Mouse (Mus musculus) limb, embryonic 14.5 days (tissue): Measurements from ENCODE around the gene Zbtb38. TPM values are rescaled to one million over a fixed set of nuclear protein-coding genes. Genes with fewer than 3 reads are reported as not detected.
A peak's percentile ranks its signal among the peaks of the same experiment; 100 is the strongest.

ENCODE experiments used
- ATAC-seq: fragments of 200-750 bp; cut with Nextera tagmentation; 2 replicates; pipeline ENCODE4 v1.8.0; 2017; ENCODE audit warnings: low read depth, moderate number of reproducible peaks, moderate TSS enrichment; ENCODE audit not compliant: low FRiP score
- DNase-seq: peaks from one replicate; pipeline ENCODE4 v3.0.0-alpha.2; 2015; ENCODE audit warnings: low spot score
- H3K27ac ChIP-seq: fragments of 300-500 bp; sonication (generic); replicated peaks from 2 replicates; pipeline ENCODE4 v1.5.1; 2014; ENCODE audit warnings: low read depth, mild to moderate bottlenecking, low read length, moderate library complexity, mixed read lengths
- H3K27me3 ChIP-seq: fragments of 300-500 bp; sonication (generic); 2 replicates; pipeline ENCODE4 v1.6.1; 2014; ENCODE audit warnings: low read length, mixed read lengths; ENCODE audit not compliant: control insufficient read depth, insufficient read depth
- H3K36me3 ChIP-seq: fragments of 300-500 bp; sonication (generic); 2 replicates; pipeline ENCODE4 v1.6.1; 2014; ENCODE audit warnings: mild to moderate bottlenecking, low read length, moderate library complexity, mixed read lengths; ENCODE audit not compliant: control insufficient read depth, insufficient read depth
- H3K4me1 ChIP-seq: fragments of 300-500 bp; sonication (generic); 2 replicates; pipeline ENCODE4 v1.6.1; 2014; ENCODE audit warnings: antibody characterized with exemption, low read length, mixed read lengths; ENCODE audit not compliant: control insufficient read depth, insufficient read depth
- H3K4me2 ChIP-seq: fragments of 300-500 bp; sonication (generic); replicated peaks from 2 replicates; pipeline ENCODE4 v1.6.1; 2014; ENCODE audit warnings: low read depth, mild to moderate bottlenecking, low read length, moderate library complexity; ENCODE audit not compliant: severe bottlenecking
- H3K4me3 ChIP-seq: fragments of 300-500 bp; sonication (generic); replicated peaks from 2 replicates; pipeline ENCODE4 v1.5.1; 2014; ENCODE audit warnings: low read length
- H3K9ac ChIP-seq: fragments of 300-500 bp; sonication (generic); 2 replicates; pipeline ENCODE4 v1.6.1; 2014; ENCODE audit warnings: mild to moderate bottlenecking, low read depth, low read length, moderate library complexity; ENCODE audit not compliant: severe bottlenecking
- H3K9me3 ChIP-seq: fragments of 300-500 bp; sonication (generic); 2 replicates; pipeline ENCODE4 v1.6.1; 2016; ENCODE audit warnings: low read length; ENCODE audit not compliant: control insufficient read depth
- POLR2A ChIP-seq: fragments of 200-500 bp; IDR thresholded peaks from 2 replicates; pipeline ENCODE4 v1.8.0; 2012; ENCODE audit warnings: inconsistent platforms, mild to moderate bottlenecking, moderate library complexity, borderline replicate concordance; ENCODE audit not compliant: insufficient read depth, insufficient read length; ENCODE audit errors: extremely low read depth
- WGBS: fragments of 180-500 bp; shearing (Covaris S2); extraction: QIAGEN DNeasy Blood & Tissue Kit; methylation state at CpG from one replicate; pipeline ENCODE4 v1.1.7; 2014; 5-methylcytosine and 5-hydroxymethylcytosine counted together
- polyA plus RNA-seq, 2 experiments: library from polyadenylated mRNA; depleted of rRNA in 1 of 2; stranded (reverse) in 1 of 2; unstranded in 1 of 2; fragments of >200 nt; fragmentation: Nextera tagmentation in 1 of 2; extraction: Ambion mirVana in 1 of 2; gene quantifications; 2 replicates each; pipeline versions ENCODE4 v1.2.1 to v1.2.3; 2012 to 2014

Gene Zbtb38
- polyA plus RNA-seq, 2 experiments = 2.8 to 14.9 TPM

GRCm38 (mm10) chr9:96763025-96763424 lies 10.4 kb upstream of the Zbtb38 start:
- no peak overlapping the region for H3K4me2 ChIP-seq
- no peak overlapping the region for H3K27ac ChIP-seq
- 81% methylated on average over 3 of the region's 3 CpGs for WGBS
- 0 out of 2 replicates have a peak, but pooled peaks cover 4% of the 10 kb centered on the region for H3K4me1 ChIP-seq
- no peak for TF ChIP-seq POLR2A
- ATAC-seq (no peak), DNase-seq (no peak)
- H3K9me3 ChIP-seq = no peaks in the 10 kb centered on the region
- no peak overlapping the region for H3K4me3 ChIP-seq
- H3K36me3 ChIP-seq = no peaks in the 10 kb centered on the region
- H3K27me3 ChIP-seq = no peaks in the 10 kb centered on the region
- H3K9ac ChIP-seq = no peak overlapping the region

DNA sequence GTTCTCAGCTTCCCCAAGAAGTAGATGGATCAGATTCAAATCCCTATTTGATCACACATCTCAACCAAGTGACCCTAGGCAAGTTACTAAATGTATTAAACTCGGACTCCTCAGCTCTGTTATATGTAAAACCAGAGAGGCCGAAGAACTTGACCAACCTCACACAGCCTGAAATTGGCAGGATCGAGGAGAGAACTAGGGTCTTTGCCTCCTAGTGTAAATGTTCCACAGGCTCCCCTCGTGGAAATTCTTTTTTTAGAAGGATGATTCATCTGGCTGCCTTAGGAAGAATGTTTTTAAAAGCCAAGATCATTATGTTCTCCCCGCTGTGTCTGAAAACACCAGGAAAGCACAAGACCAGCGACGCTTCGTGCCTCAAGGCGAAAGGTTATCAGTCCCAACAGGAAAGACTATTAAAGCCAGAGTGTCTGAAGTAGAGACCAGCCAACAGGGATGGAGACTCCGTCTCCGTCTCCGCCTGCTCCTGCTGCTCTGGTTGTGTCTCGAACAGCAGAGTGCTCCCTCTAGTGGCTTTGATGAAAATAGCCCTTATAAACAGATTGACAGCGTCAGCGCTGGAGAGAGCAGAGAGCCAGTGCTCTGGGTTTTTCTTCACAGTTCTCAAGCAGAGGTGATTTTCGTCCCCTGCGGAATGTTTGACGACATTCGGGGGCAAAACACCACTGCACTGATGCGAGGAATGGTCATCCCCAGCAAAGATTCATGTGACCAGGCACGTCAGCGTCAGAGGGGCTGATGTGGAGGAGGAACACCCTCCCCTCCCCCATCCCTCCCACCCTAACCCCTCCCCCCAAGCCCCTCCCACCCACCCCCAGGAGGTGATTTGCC lies 6.3 kb upstream of the Zbtb38 start:
- WGBS = 11% methylated on average over 22 of the region's 22 CpGs
- H3K36me3 ChIP-seq = no peaks in the 10 kb centered on the region
- TF ChIP-seq POLR2A = 0 out of 2 replicates have a peak, but pooled peaks have one; percentile 22
- no peaks in the 10 kb centered on the region for H3K27me3 ChIP-seq
- no peaks in the 10 kb centered on the region for H3K4me1 ChIP-seq
- peak overlapping the region; percentile 34 for H3K4me3 ChIP-seq
- peak; percentile 89 for DNase-seq
- 0 out of 2 replicates have a peak overlapping the region, but pooled peaks have one; percentile 29 for H3K27ac ChIP-seq
- peak overlapping the region; percentile 44; the same call in 1 of the 2 replicates for H3K9ac ChIP-seq
- peak; percentile 94 for ATAC-seq
- peak overlapping the region; percentile 44 for H3K4me2 ChIP-seq
- H3K9me3 ChIP-seq = no peaks in the 10 kb centered on the region

DNA sequence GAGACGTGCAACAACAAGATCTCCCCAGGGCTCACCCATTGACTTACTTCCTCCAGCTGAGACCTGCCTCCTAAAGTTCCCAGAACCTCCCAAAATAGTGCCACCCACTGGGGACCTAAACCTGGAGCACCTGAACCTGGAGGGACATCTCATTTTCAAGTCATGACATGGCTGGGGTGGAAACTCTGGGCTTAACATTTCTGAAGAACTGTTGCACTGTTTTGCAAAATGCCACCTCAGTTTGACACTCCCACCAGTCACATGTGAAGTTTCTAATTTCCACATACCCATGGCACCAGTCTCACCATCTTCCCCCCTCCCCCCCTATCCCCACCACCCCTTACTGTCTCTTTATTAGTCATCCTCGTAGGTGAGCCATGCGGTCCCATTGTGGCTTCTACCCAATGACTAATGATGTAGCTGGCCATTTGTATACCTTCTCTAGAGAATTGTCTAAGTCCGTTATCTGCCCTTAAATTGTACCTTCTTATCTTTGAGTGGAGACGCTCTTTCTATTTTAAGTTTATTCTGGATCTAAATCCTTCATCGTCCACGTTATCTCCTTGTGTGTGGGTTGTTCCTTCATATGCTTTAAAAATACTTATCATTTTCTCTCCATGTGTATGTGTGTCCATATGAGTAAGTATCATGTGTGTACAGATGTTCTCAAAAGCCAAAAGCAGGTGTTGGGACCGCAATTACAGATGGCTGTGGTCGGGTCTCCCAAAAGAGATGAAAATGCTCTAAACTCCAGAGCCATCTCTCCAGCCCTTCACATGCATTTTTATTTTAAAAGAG lies 4.2 kb upstream of the Zbtb38 start:
- TF ChIP-seq POLR2A = no peak
- ATAC-seq (no peak), DNase-seq (no peak)
- WGBS = 90% methylated on average over 9 of the region's 9 CpGs
- Histone ChIP-seq H3K9me3 (no peaks in the 10 kb centered on the region), H3K27ac (no peak overlapping the region), H3K4me2 (no peak overlapping the region), H3K9ac (no peak overlapping the region), H3K27me3 (no peaks in the 10 kb centered on the region), H3K4me1 (no peaks in the 10 kb centered on the region), H3K36me3 (no peaks in the 10 kb centered on the region), H3K4me3 (no peak overlapping the region)

GRCm38 (mm10) chr9:96755761-96756160 lies 3.1 kb upstream of the Zbtb38 start:
- H3K9ac ChIP-seq = no peak overlapping the region
- no peak overlapping the region for H3K27ac ChIP-seq
- no peaks in the 10 kb centered on the region for H3K4me1 ChIP-seq
- H3K27me3 ChIP-seq = no peaks in the 10 kb centered on the region
- no peak for ATAC-seq
- no peaks in the 10 kb centered on the region for H3K36me3 ChIP-seq
- no peak for DNase-seq
- H3K9me3 ChIP-seq = no peaks in the 10 kb centered on the region
- no peak overlapping the region for H3K4me3 ChIP-seq
- 71% methylated on average over 11 of the region's 11 CpGs for WGBS
- no peak overlapping the region for H3K4me2 ChIP-seq
- TF ChIP-seq POLR2A = no peak

GRCm38 (mm10) chr9:96754625-96754969 lies 2.0 kb upstream of the Zbtb38 start:
- no peaks in the 10 kb centered on the region for H3K9me3 ChIP-seq
- no peaks in the 10 kb centered on the region for H3K27me3 ChIP-seq
- no peak overlapping the region for H3K4me2 ChIP-seq
- ATAC-seq (no peak), DNase-seq (no peak)
- no peak overlapping the region for H3K27ac ChIP-seq
- no peak overlapping the region for H3K4me3 ChIP-seq
- no peaks in the 10 kb centered on the region for H3K4me1 ChIP-seq
- no peak for TF ChIP-seq POLR2A
- no peaks in the 10 kb centered on the region for H3K36me3 ChIP-seq
- H3K9ac ChIP-seq = no peak overlapping the region
- 63% methylated on average over 1 of the region's 1 CpGs for WGBS
